Mouse (Mus musculus) heart, embryonic 15.5 days (tissue): ENCODE measurements around the gene Dusp27. TPM values are rescaled to one million over a fixed set of nuclear protein-coding genes. Genes with fewer than 3 reads are reported as not detected.
A peak's percentile ranks its signal among the peaks of the same experiment; 100 is the strongest.

Experiments
- ATAC-seq: fragments of 200-750 bp; cut with Nextera tagmentation; replicated peaks from 2 replicates; pipeline ENCODE4 v1.8.0; 2017; ENCODE audit warnings: low read depth, moderate TSS enrichment; ENCODE audit not compliant: insufficient number of reproducible peaks, insufficient read depth, low FRiP score
- H3K27ac ChIP-seq: fragments of 300-500 bp; sonication (generic); 2 replicates; pipeline ENCODE4 v1.5.1; 2015; ENCODE audit warnings: mild to moderate bottlenecking, inconsistent platforms
- H3K27me3 ChIP-seq: fragments of 300-500 bp; sonication (generic); 2 replicates; pipeline ENCODE4 v1.6.1; 2015; ENCODE audit warnings: inconsistent platforms
- H3K36me3 ChIP-seq: fragments of 300-500 bp; sonication (generic); 2 replicates; pipeline ENCODE4 v1.6.1; 2015; ENCODE audit warnings: mild to moderate bottlenecking, inconsistent platforms
- H3K4me1 ChIP-seq: fragments of 300-500 bp; sonication (generic); replicated peaks from 2 replicates; pipeline ENCODE4 v1.6.1; 2015; ENCODE audit warnings: inconsistent platforms
- H3K4me2 ChIP-seq: fragments of 300-500 bp; sonication (generic); 2 replicates; pipeline ENCODE4 v1.6.1; 2015; ENCODE audit warnings: inconsistent platforms, mild to moderate bottlenecking, moderate library complexity
- H3K4me3 ChIP-seq: fragments of 300-500 bp; sonication (generic); 2 replicates; pipeline ENCODE4 v1.5.1; 2015; ENCODE audit warnings: mild to moderate bottlenecking, inconsistent platforms
- H3K9ac ChIP-seq: fragments of 300-500 bp; sonication (generic); 2 replicates; pipeline ENCODE4 v1.6.1; 2015; ENCODE audit warnings: mild to moderate bottlenecking, inconsistent platforms
- H3K9me3 ChIP-seq: fragments of 300-500 bp; sonication (generic); replicated peaks from 2 replicates; pipeline ENCODE4 v1.6.1; 2016; ENCODE audit warnings: inconsistent platforms
- WGBS: fragments of 180-500 bp; shearing (Covaris S2); methylation state at CpG from one replicate; pipeline ENCODE4 v1.1.7; 2015; ENCODE audit warnings: mixed read lengths; 5-methylcytosine and 5-hydroxymethylcytosine counted together
- polyA plus RNA-seq: library from polyadenylated mRNA; unstranded; fragments of >200 nt; fragmentation: Nextera tagmentation; extraction: Ambion mirVana; gene quantifications from 2 replicates; pipeline ENCODE4 v1.2.1, GENCODE M21; 2015

The Dusp27 gene
- polyA plus RNA-seq, 1 experiment from 2014 or later: 44.9 TPM

GRCm38 (mm10) chr1:166053285-166053955 is 74.3 kb downstream of the Dusp27 start:
- peaks cover 14% of the 10 kb centered on the region for H3K4me1 ChIP-seq
- H3K27ac ChIP-seq: no peak overlapping the region
- no peak overlapping the region for H3K4me3 ChIP-seq
- no peaks in the 10 kb centered on the region for H3K9me3 ChIP-seq
- H3K36me3 ChIP-seq: no peaks in the 10 kb centered on the region
- WGBS: 28% methylated on average over 10 of the region's 10 CpGs
- H3K27me3 ChIP-seq: no peaks in the 10 kb centered on the region
- H3K4me2 ChIP-seq: no peak overlapping the region
- H3K9ac ChIP-seq: no peak overlapping the region
- 0 out of 2 replicates have a peak, but pooled peaks have one; percentile 24 for ATAC-seq

GRCm38 (mm10) chr1:166049046-166049827 is 78.5 kb downstream of the Dusp27 start:
- Histone ChIP-seq H3K4me1 (peaks cover 27% of the 10 kb centered on the region), H3K27me3 (0 out of 2 replicates have a peak, but pooled peaks cover 9% of the 10 kb centered on the region), H3K9me3 (no peaks in the 10 kb centered on the region), H3K36me3 (no peaks in the 10 kb centered on the region), H3K9ac (peak overlapping the region; percentile 18; the same call in 1 of the 2 replicates), H3K4me3 (peak overlapping the region; percentile 53), H3K4me2 (peak overlapping the region; percentile 92), H3K27ac (no peak overlapping the region; the same call in 1 of the 2 replicates)
- ATAC-seq: no peak
- 20% methylated on average over 11 of the region's 11 CpGs for WGBS

- 1% methylated on average over 23 of the region's 23 CpGs for WGBS
- peak overlapping the region; percentile 92 for H3K4me2 ChIP-seq
- H3K4me1 ChIP-seq: peaks cover 31% of the 10 kb centered on the region
- no peaks in the 10 kb centered on the region for H3K9me3 ChIP-seq
- ATAC-seq: no peak
- peak overlapping the region; percentile 18 for H3K9ac ChIP-seq
- H3K27me3 ChIP-seq: 0 out of 2 replicates have a peak, but pooled peaks cover 9% of the 10 kb centered on the region
- peak overlapping the region; percentile 53 for H3K4me3 ChIP-seq
- no peaks in the 10 kb centered on the region for H3K36me3 ChIP-seq
- peak overlapping the region; percentile 33 for H3K27ac ChIP-seq
These were observed 79.4 kb downstream of the Dusp27 start for GRCm38 (mm10) chr1:166048230-166048911.

Other genes starting within 250 kb of the Dusp27 start
- 8.4 and 11.4 TPM in 2 replicates for gene Pou2f1, start 125.2 kb downstream of the Dusp27 start, polyA plus RNA-seq
- gene Gpa33, start 2.3 kb upstream of the Dusp27 start, polyA plus RNA-seq: 0.06 TPM in 1 of 2 replicates, not detected in the other
- 0.11 and 0.18 TPM in 2 replicates for gene Mael, start 110.8 kb upstream of the Dusp27 start, polyA plus RNA-seq
- 0.92 and 1.2 TPM in 2 replicates for gene Ildr2, start 126.2 kb upstream of the Dusp27 start, polyA plus RNA-seq